Mouse (Mus musculus): Measurements from ENCODE around the gene Slc6a11. TPM values are rescaled to one million over a fixed set of nuclear protein-coding genes. Genes with fewer than 3 reads are reported as not detected.
A peak's percentile ranks its signal among the peaks of the same experiment; 100 is the strongest.

The Slc6a11 gene
- polyA plus RNA-seq, 1 experiment from 2014 or later: 0.72 TPM

DNA sequence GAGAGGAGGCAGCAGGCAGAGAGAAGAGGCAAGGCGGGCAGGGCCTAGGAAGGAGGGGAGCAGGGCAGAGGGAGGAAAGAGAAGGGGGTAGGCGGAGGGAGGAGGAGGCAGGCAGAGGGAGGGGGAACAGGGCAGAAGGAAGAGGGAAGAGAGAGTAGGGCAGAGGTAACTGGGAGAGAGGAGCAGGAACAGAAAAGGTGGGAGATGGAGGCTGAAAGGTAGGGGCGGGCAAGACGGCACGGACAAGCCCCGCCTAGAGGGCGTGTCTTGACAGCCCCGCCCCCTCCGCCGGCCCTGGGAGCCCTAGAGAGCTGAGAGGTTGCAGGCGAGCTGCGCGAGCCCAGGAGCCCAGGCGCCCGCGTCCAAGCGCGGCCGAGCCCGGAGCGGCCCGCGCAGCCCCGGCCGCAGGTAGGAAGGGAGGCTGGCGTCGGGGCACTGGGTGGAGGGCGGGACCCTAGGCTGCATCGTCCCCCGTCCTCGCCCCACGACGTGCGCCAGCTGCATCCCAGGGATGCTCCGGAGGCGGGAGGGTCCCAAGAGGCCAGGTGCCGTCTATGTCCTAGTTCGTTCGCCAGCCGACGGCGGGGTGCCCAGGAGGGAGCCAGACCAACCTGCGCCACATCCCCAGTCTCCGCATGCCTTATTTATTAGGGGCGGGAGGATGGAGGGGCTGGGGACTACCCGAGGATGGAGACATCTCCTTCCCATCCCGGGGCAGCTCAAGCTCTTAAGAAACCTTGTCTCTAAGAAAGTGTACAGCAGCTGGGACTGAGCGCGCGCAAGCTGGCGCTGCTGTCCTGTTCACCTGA is 151.6 kb downstream of the Slc6a11 start, which contains the start of gene Slc6a1:
Slc6a1 (plus strand) TSS at position 167 of the 809 bp plus-strand sequence.
- H3K9me3 ChIP-seq: no peaks in the 10 kb centered on the region
- peaks cover 35% of the 10 kb centered on the region for H3K4me1 ChIP-seq
- peak; percentile 71 for DNase-seq (ENCODE audit: extremely low spot score, low spot score)
- peak within 1 kb of the TSS; percentile 77 for H3K27ac ChIP-seq
- peak within 1 kb of the TSS; percentile 54 for H3K4me3 ChIP-seq
- H3K36me3 ChIP-seq (replicated peaks): no peaks in the 10 kb centered on the region
- under 1% methylated on average over 51 of the region's 51 CpGs for WGBS
- H3K27me3 ChIP-seq (ENCODE audit: poor library complexity, severe bottlenecking): peaks cover 78% of the 10 kb centered on the region

DNA sequence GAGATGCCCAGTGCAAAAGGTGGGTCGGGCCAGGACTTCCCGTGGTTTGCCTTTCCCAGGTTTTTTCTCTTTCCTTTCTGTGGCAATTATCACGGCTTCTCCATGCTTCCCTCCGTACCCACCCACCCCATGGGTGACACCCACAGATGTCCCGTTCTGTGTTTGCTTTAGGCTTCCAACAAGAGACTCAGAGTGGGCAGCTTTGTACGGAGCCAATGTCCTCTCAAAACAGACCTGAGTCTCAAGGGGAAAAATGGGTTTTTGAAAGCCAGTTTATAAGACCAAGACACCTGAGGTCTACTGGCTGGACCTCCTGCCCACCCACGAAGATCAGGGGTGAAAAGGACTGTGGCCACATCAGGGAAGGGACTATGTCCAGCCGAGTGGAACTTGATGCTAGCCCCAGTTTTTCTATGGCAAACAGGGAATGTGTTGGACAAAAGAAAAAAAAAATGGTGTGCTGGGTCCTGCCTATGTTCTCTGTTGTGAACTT is 152.3 kb downstream of the Slc6a11 start:
- Histone ChIP-seq H3K36me3 (replicated peaks) (no peaks in the 10 kb centered on the region), H3K4me1 (peaks cover 35% of the 10 kb centered on the region), H3K27me3 (ENCODE audit: poor library complexity, severe bottlenecking) (peaks cover 85% of the 10 kb centered on the region), H3K4me3 (peak overlapping the region; percentile 54), H3K27ac (peak overlapping the region; percentile 77), H3K9me3 (no peaks in the 10 kb centered on the region)
- WGBS: 12% methylated on average over 8 of the region's 8 CpGs
- DNase-seq (ENCODE audit: extremely low spot score, low spot score): no peak

DNA sequence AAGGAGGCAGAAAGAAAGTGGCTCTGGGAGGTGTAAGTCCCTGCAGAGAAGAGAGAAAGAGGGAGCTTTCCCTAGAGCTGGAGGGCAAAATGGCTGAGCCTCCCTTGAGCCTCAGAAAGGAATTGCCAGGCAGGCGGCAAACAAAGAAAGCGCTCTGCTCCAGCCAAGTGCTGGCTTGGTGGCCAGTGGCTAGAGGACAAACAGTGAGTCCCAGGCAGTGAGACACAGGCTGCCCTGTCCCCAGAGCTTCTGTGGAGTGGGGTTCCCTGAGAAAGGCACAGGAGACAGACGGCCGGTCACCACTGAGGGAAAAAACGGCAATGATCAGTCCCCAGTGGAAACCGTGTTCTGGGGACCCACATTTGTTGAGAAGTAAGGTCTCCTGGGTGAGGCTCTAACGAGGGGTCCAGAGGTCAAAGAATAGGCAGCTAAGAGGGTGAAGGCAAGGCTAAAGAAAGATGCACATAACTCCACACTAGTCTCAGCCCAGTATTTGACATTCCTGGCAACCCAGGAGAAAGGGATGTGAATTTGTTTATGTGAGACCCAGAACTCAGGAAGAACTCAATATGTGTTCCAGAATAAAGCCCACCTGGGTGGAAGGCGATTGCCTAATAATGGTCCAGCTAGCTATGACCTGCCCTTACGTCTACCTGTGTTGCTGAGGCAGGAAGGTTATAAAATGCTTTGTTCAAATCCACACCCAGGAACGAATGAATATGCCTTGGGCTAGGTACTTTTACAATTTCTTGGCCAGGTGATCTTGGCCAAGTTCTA is 153.1 kb downstream of the Slc6a11 start:
- WGBS: 48% methylated on average over 10 of the region's 10 CpGs
- Histone ChIP-seq H3K4me1 (peaks cover 41% of the 10 kb centered on the region), H3K36me3 (replicated peaks) (no peaks in the 10 kb centered on the region), H3K4me3 (peak overlapping the region; percentile 54), H3K9me3 (no peaks in the 10 kb centered on the region), H3K27ac (peak overlapping the region; percentile 77), H3K27me3 (ENCODE audit: poor library complexity, severe bottlenecking) (peaks cover 90% of the 10 kb centered on the region)
- peak; percentile 33 for DNase-seq (ENCODE audit: extremely low spot score, low spot score)

DNA sequence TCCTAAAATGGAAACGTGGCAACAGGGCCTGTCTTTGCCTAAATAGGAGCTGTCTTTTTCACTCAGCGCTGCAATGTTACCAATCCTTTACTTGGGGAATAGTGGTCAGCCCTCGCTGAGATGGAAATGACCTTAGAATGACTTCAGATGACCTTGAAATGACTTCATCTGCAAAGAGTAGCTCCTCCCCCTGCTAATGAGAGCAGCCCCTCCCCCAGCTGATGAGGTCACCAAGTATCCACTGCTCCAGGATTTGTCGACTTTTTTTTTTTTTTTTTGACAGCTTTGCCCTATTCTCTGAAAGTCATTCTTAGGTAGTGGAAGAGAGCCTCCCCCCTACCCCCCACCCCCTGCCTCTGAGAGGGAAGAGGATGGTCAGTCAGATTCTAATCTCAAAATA is 154.4 kb downstream of the Slc6a11 start:
- H3K27me3 ChIP-seq (ENCODE audit: poor library complexity, severe bottlenecking): peaks cover 87% of the 10 kb centered on the region
- DNase-seq (ENCODE audit: extremely low spot score, low spot score): no peak

DNA sequence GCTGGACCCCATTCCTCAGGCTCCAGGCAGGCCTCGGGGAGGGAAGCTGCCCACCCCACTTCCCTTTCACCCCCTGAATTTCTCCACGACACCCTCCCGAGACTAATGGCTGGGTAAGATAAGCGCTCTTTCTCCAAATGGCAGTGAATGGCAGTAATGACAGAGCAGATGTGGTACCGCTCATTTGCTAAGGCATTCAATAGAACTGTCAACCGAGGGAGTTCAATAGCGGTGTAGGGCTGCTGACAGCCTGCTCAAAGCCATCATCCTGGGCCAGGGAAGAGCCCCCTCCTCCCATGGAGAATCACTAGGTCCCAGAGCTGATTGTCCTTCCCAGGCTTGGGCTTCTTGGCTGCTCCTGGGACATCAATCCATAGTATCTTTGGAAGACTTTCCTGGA is 158.1 kb downstream of the Slc6a11 start:
- Histone ChIP-seq H3K27me3 (ENCODE audit: poor library complexity, severe bottlenecking) (peaks cover 54% of the 10 kb centered on the region), H3K4me3 (no peak overlapping the region), H3K9me3 (no peaks in the 10 kb centered on the region), H3K27ac (peak overlapping the region; percentile 51; the same call in 1 of the 2 replicates), H3K36me3 (replicated peaks) (no peaks in the 10 kb centered on the region), H3K4me1 (peaks cover 52% of the 10 kb centered on the region)
- DNase-seq (ENCODE audit: extremely low spot score, low spot score): no peak
- WGBS: 53% methylated on average over 7 of the region's 7 CpGs

More for the DNA sequence above, 154.4 kb downstream of the Slc6a11 start:
- no peaks in the 10 kb centered on the region for H3K36me3 ChIP-seq (replicated peaks)
- 54% methylated on average over 4 of the region's 4 CpGs for WGBS
- no peak overlapping the region for H3K27ac ChIP-seq
- H3K9me3 ChIP-seq: no peaks in the 10 kb centered on the region
- H3K4me1 ChIP-seq: peaks cover 54% of the 10 kb centered on the region
- no peak overlapping the region for H3K4me3 ChIP-seq

DNA sequence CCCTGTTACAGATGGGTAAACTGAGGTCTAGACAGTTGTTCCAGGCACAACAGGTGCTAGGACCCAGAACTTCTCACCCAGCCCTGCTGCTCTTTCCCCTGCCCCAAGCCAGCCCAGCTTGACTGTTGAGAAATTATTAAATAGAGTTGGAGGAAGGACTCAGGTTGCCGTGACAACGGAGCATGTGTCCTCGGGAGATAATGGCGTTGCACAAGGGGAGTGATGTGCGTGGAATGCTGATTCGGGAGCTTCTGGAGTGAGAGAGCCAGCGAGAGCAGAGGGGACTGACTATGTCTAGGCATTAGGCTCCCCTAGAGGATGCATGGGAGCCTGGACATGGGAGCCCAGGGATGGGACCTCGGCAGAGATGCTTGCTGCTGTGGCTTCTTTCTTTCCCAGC is 159.1 kb downstream of the Slc6a11 start:
- peak; percentile 53 for DNase-seq (ENCODE audit: extremely low spot score, low spot score)
- H3K27ac ChIP-seq: peak overlapping the region; percentile 72
- WGBS: 52% methylated on average over 8 of the region's 8 CpGs

DNA sequence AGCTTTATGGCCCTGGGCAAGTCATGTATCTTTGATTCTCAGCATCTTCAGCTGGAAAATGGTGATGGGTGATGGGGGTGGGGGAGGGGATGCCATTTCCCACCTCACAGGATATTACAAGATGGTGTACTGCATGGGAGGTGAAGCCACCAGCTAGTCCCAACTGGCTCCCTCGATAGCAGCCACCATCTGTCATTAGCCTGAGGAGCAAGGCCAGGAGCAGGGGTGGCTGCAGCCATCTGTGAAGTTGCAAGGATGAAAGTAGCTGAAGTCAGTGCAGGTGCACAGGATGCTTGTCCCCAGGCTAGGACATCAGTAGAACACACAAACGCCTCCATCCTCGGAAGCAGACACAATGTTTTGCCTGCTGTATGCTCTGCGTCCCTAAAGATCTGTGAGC is 159.9 kb downstream of the Slc6a11 start:
- H3K36me3 ChIP-seq (replicated peaks): no peaks in the 10 kb centered on the region
- H3K27ac ChIP-seq: peak overlapping the region; percentile 72
- peaks cover 36% of the 10 kb centered on the region for H3K27me3 ChIP-seq (ENCODE audit: poor library complexity, severe bottlenecking)
- no peaks in the 10 kb centered on the region for H3K9me3 ChIP-seq
- 75% methylated on average over 4 of the region's 4 CpGs for WGBS
- peaks cover 43% of the 10 kb centered on the region for H3K4me1 ChIP-seq
- DNase-seq (ENCODE audit: extremely low spot score, low spot score): no peak
- no peak overlapping the region for H3K4me3 ChIP-seq

More for the DNA sequence above, 159.1 kb downstream of the Slc6a11 start:
- Histone ChIP-seq H3K4me3 (no peak overlapping the region), H3K27me3 (ENCODE audit: poor library complexity, severe bottlenecking) (peaks cover 43% of the 10 kb centered on the region), H3K36me3 (replicated peaks) (no peaks in the 10 kb centered on the region), H3K4me1 (peaks cover 50% of the 10 kb centered on the region), H3K9me3 (no peaks in the 10 kb centered on the region)

DNA sequence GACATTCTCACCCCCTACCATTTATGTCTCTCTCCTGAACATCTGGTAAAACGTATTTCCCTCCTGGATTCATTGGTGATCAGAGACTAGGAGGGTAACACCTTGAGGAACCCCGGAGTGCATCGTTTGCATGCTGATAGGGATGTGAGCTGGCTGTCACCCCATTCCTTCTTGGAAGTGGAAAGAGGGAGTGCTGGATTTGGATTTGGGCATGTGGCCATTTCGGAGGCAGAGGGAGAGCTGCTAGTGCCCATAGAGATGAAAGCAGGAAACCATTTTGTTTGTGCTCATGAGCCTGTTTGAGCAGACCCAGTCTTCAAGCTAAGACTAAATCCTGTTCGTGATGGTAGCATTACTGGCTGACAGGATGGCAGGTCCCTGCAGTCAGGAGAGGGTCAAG is 160.4 kb downstream of the Slc6a11 start:
- no peak for DNase-seq (ENCODE audit: extremely low spot score, low spot score)
- Histone ChIP-seq H3K27ac (peak overlapping the region; percentile 72), H3K27me3 (ENCODE audit: poor library complexity, severe bottlenecking) (peaks cover 31% of the 10 kb centered on the region), H3K4me1 (peaks cover 47% of the 10 kb centered on the region), H3K9me3 (no peaks in the 10 kb centered on the region), H3K4me3 (no peak overlapping the region), H3K36me3 (replicated peaks) (no peaks in the 10 kb centered on the region)
- WGBS: 62% methylated on average over 5 of the region's 5 CpGs

DNA sequence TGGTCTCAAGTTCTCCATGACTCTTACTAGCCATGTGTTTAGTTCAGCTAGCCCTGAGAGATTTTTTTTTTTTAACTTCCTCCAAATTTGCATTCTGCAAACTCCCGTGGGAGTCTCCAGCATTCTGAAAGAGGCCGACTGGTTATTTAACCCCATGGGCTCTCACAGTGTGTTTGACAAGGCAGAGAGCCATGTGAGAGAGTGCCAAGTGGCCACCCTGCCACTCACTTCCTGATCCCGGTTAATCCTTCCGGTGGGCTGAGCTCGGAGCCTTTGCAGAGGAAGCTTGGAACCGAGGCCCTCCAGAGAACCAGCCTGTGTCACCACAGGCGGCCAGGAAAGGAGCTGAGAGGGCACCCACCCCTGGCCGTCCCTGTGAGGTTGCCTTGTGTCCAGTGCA is 162.5 kb downstream of the Slc6a11 start:
- WGBS: 37% methylated on average over 8 of the region's 8 CpGs
- no peaks in the 10 kb centered on the region for H3K36me3 ChIP-seq (replicated peaks)
- H3K4me3 ChIP-seq: no peak overlapping the region
- peaks cover 16% of the 10 kb centered on the region; the same call in 1 of the 2 replicates for H3K27me3 ChIP-seq (ENCODE audit: poor library complexity, severe bottlenecking)
- H3K27ac ChIP-seq: peak overlapping the region; percentile 60
- H3K4me1 ChIP-seq: peaks cover 60% of the 10 kb centered on the region
- no peaks in the 10 kb centered on the region for H3K9me3 ChIP-seq
- no peak for DNase-seq (ENCODE audit: extremely low spot score, low spot score)

DNA sequence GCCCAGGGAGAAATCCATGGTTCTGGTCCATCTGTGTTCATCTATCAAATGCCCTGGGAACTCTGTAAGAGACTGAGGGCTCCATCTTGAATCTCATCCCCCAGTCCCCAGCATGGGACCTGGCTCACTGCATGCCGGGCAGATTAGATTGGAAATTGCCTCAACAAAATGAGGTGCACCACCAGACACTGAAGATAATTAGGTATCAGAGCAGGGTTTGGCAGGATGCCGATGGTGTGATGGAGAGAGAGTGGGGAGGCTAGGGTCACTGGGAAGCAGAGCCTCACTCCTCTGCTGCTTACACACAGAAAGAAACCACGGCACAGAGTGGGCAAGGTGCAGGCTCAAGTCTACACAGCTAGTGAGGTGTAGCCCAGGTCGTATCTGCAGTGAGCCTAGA is 164.0 kb downstream of the Slc6a11 start:
- no peaks in the 10 kb centered on the region for H3K36me3 ChIP-seq (replicated peaks)
- peaks cover 44% of the 10 kb centered on the region for H3K4me1 ChIP-seq
- 87% methylated on average over 4 of the region's 4 CpGs for WGBS
- peaks cover 7% of the 10 kb centered on the region; the same call in 1 of the 2 replicates for H3K27me3 ChIP-seq (ENCODE audit: poor library complexity, severe bottlenecking)
- H3K27ac ChIP-seq: no peak overlapping the region
- DNase-seq (ENCODE audit: extremely low spot score, low spot score): no peak
- H3K4me3 ChIP-seq: no peak overlapping the region
- no peaks in the 10 kb centered on the region for H3K9me3 ChIP-seq

DNA sequence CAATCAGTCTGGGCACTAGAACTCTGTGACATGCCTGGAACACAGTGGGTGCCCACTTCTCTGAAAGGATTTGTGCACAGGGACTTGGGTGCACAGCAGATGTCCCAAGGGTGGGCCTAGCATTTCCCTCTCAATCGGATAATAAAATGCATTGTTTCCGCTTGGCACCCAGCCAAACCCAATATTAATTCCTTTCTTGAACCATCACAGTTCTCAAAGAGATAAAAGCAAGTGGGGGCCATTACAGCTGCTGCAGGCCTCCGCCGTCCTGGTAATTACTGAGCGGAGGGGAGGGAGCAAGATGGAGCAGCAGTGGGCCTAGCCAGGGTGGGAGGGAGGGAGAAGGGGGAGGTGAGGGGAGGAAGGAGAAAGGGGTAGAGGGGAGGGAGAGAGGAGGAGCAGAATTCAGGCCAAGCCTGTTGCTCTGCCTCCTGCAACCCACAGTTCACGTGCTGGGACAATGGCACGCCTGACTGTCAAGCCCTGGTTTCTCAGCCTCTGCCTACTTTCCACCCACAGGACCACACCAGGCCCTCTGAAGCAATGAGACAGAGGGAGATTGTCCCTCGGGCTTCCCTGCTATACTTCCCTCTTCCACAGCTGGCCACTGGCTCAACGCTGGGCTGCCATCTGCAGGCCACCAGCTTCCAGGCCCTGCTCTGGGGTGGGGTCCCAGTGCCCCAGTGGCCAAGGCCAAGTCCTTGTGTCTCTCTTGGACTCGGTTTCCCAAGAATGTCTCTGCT is 166.4 kb downstream of the Slc6a11 start:
- Histone ChIP-seq H3K36me3 (replicated peaks) (no peaks in the 10 kb centered on the region), H3K27me3 (ENCODE audit: poor library complexity, severe bottlenecking) (0 out of 2 replicates have a peak, but pooled peaks cover 4% of the 10 kb centered on the region), H3K9me3 (no peaks in the 10 kb centered on the region), H3K4me3 (no peak overlapping the region), H3K27ac (peak overlapping the region; percentile 71), H3K4me1 (peaks cover 35% of the 10 kb centered on the region)
- WGBS: 52% methylated on average over 10 of the region's 10 CpGs
- DNase-seq (ENCODE audit: extremely low spot score, low spot score): no peak
